Mouse (Mus musculus) spleen, postnatal 36 days (tissue): Measurements from ENCODE around the gene Apobec2.

Source experiments
- DNase-seq, 2 experiments: peaks; one replicate each; pipeline ENCODE4 v3.0.0; 2022; ENCODE audit warnings: low spot score in 2 of 2, mixed read lengths in 1 of 2

Apobec2 gene

GRCm38 (mm10) chr17:48437421-48437911, 4.7 kb upstream of the Apobec2 start:
- no peak for DNase-seq

GRCm38 (mm10) chr17:48436487-48436886, 3.8 kb upstream of the Apobec2 start:
- no peak for DNase-seq

GRCm38 (mm10) chr17:48434479-48434878, 1.7 kb upstream of the Apobec2 start:
- DNase-seq: no peak

GRCm38 (mm10) chr17:48433689-48434330, 1.1 kb upstream of the Apobec2 start:
- DNase-seq: no peak

GRCm38 (mm10) chr17:48433006-48433655, 401 bp upstream of the Apobec2 start:
- no peak for DNase-seq

- no peak for DNase-seq
These were observed 1.7 kb downstream of the Apobec2 start for GRCm38 (mm10) chr17:48431054-48431453.

GRCm38 (mm10) chr17:48430394-48430793, 2.3 kb downstream of the Apobec2 start:
- DNase-seq: no peak

GRCm38 (mm10) chr17:48427852-48428530, 4.7 kb downstream of the Apobec2 start:
- DNase-seq: peak; percentile 78 to 81

GRCm38 (mm10) chr17:48426991-48427750, 5.6 kb downstream of the Apobec2 start:
- DNase-seq: peak; percentile 54 to 66

GRCm38 (mm10) chr17:48425823-48426612, 6.7 kb downstream of the Apobec2 start:
- peak; percentile 82 to 84 for DNase-seq

GRCm38 (mm10) chr17:48424237-48424636, 8.5 kb downstream of the Apobec2 start:
- DNase-seq: no peak

- no peak for DNase-seq
These were observed 13.2 kb downstream of the Apobec2 start for GRCm38 (mm10) chr17:48419571-48419970.

- DNase-seq: no peak
These were observed 13.9 kb downstream of the Apobec2 start for GRCm38 (mm10) chr17:48418781-48419180.

GRCm38 (mm10) chr17:48418174-48418573, 14.6 kb downstream of the Apobec2 start:
- DNase-seq: peak; percentile 42 to 43

- DNase-seq: no peak
These were observed 15.2 kb downstream of the Apobec2 start for GRCm38 (mm10) chr17:48417521-48417920.

GRCm38 (mm10) chr17:48416425-48417195, 16.1 kb downstream of the Apobec2 start:
- peak; percentile 62 to 73 for DNase-seq

- no peak for DNase-seq
These were observed 16.7 kb downstream of the Apobec2 start for GRCm38 (mm10) chr17:48416011-48416410.

- DNase-seq: no peak
These were observed 21.5 kb downstream of the Apobec2 start for GRCm38 (mm10) chr17:48411241-48411640.

- no peak for DNase-seq
These were observed 22.4 kb downstream of the Apobec2 start for GRCm38 (mm10) chr17:48410299-48410785.
